Mouse (Mus musculus): ENCODE measurements around the gene Efhd1. TPM values are rescaled to one million over a fixed set of nuclear protein-coding genes. Genes with fewer than 3 reads are reported as not detected.

The Efhd1 gene
- under 1 TPM in 1 of 2 experiments, not detected in 1; 0.21 TPM for polyA plus RNA-seq (2017; shearing (Covaris generic))

GRCm38 (mm10) chr1:87264134-87265006, at the start of gene Efhd1:
TSS of gene Efhd1 (plus strand) at chr1:87264363.

GRCm38 (mm10) chr1:87326742-87327163, 62.6 kb downstream of the Efhd1 start, which contains the start of gene Gigyf2:
TSS of gene Gigyf2 (plus strand) at chr1:87326998.

Other genes with a start within 250 kb of the Efhd1 start
- not detected for gene Alppl2, start 174.4 kb upstream of the Efhd1 start, polyA plus RNA-seq (2017; shearing (Covaris generic))
- not detected for gene Alpi, start 162.8 kb upstream of the Efhd1 start, polyA plus RNA-seq (2017; shearing (Covaris generic))
- gene Akp3, start 139.4 kb upstream of the Efhd1 start, polyA plus RNA-seq (2017; shearing (Covaris generic)) = not detected
- gene Ecel1, start 107.8 kb upstream of the Efhd1 start, polyA plus RNA-seq (2017; shearing (Covaris generic)) = under 1 TPM; 0.16 to 0.38 TPM
- gene Prss56, start 81.0 kb upstream of the Efhd1 start, polyA plus RNA-seq (2017; shearing (Covaris generic)) = not detected
- not detected for gene Chrnd, start 73.8 kb upstream of the Efhd1 start, polyA plus RNA-seq (2017; shearing (Covaris generic))
- not detected for gene Chrng, start 59.7 kb upstream of the Efhd1 start, polyA plus RNA-seq (2017; shearing (Covaris generic))
- 100 to 1,000 TPM; 155 to 157 TPM for gene Eif4e2, start 50.4 kb upstream of the Efhd1 start, polyA plus RNA-seq (2017; shearing (Covaris generic))
- gene Gigyf2, start 62.6 kb downstream of the Efhd1 start, polyA plus RNA-seq (2017; shearing (Covaris generic)) = 10 to 100 TPM; 56.4 to 64.0 TPM
- gene Kcnj13, start 130.4 kb downstream of the Efhd1 start, polyA plus RNA-seq (2017; shearing (Covaris generic)) = under 1 TPM; 0.21 to 0.95 TPM
- gene Snorc, start 205.9 kb downstream of the Efhd1 start, polyA plus RNA-seq (2017; shearing (Covaris generic)) = not detected
- gene Neu2, start 245.5 kb downstream of the Efhd1 start, polyA plus RNA-seq (2017; shearing (Covaris generic)) = under 1 TPM in 1 of 2 experiments, not detected in 1; 0.22 TPM